Comparison of ENCODE assay signal across 17 mouse cellular contexts in the genomic region with DNA sequence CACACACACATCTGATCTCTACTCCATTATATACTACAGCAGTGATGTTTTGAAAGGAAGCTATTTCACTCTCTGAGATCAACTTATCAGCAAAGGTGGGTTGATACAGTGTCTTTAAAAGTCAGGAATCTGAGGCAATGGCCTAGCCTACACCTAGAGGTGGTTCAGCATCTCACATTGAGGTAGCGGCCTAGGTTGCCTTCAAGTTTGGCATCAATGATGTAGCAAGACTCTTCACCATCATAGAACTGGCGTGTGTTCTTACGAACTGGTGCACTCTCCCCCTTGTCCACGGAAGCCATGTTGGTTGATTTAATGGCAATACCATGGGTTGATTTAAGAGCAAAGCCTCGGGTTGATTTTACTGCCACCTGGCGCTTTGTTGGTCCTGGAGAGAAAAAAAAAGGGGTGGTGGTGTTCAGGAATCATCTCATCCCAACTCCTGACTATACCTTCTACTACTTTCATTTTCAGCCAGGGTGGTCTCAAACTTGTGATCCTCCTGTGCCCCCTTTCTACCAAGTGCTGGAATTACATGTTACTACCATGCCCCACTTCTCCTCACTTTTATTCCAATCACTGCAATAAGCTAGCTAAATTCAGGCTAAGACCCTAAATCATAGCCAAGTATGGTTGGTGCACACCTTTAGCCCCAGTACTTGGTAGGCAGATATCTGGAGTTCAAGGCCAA. TPM values are rescaled to one million over a fixed set of nuclear protein-coding genes. Genes with fewer than 3 reads are reported as not detected.
DNase-seq lines count a peak whose midpoint lies in the region; ATAC-seq and TF ChIP-seq lines count a peak whose summit lies in the region.
"Had no signal": no experiment of that assay in that cellular context is flagged by ENCODE, and none has a peak within 500 bp of the region (broad histone marks: within the 10 kb centered on the region; RNA-seq: fewer than 3 reads in every experiment).

No protein-coding gene starts in this region.

- H3K4me1 ChIP-seq in heart, postnatal 0 days (ENCODE audit: control insufficient read depth, insufficient read depth), result no peaks in the 10 kb centered on the region
- H3K4me1 ChIP-seq in heart, embryonic 11.5 days (ENCODE audit: control insufficient read depth, insufficient read depth, low read length), result 0 out of 2 replicates have a peak, but pooled peaks cover 5% of the 10 kb centered on the region
- H3K4me1 ChIP-seq in lung, postnatal 0 days (ENCODE audit: insufficient read depth, low read depth, low read length), result no peaks in the 10 kb centered on the region
- no peaks in the 10 kb centered on the region for H3K4me1 ChIP-seq in stomach, postnatal 0 days (replicated peaks; ENCODE audit: control insufficient read depth, insufficient read depth)
- H3K4me1 ChIP-seq: limb, embryonic 13.5 days; neural tube, embryonic 13.5 days had no signal

- no peaks in the 10 kb centered on the region for H3K27me3 ChIP-seq in heart, postnatal 0 days (ENCODE audit: control insufficient read depth, insufficient read depth, low read length)
- H3K27me3 ChIP-seq in heart, embryonic 11.5 days (ENCODE audit: control insufficient read depth, insufficient read depth, low read length), result no peaks in the 10 kb centered on the region
- no peaks in the 10 kb centered on the region for H3K27me3 ChIP-seq in lung, postnatal 0 days (replicated peaks; ENCODE audit: insufficient read depth, low read length)
- no peaks in the 10 kb centered on the region for H3K27me3 ChIP-seq in stomach, postnatal 0 days (ENCODE audit: control insufficient read depth, insufficient read depth, low read length)
- H3K27me3 ChIP-seq: limb, embryonic 13.5 days; neural tube, embryonic 13.5 days; Patski had no signal

- 0 out of 2 replicates have a peak, but pooled peaks have one; percentile 30 for TF ChIP-seq CTCF in heart, postnatal 0 days (IDR thresholded peaks at IDR 0.05; ENCODE audit: low read depth)
- TF ChIP-seq CTCF in lung, postnatal 0 days (IDR thresholded peaks at IDR 0.05), result peak; percentile 65
- peak; percentile 58 for TF ChIP-seq CTCF in stomach, postnatal 0 days (IDR thresholded peaks at IDR 0.05; ENCODE audit: low read depth)

- H3K36me3 ChIP-seq in heart, postnatal 0 days (replicated peaks; ENCODE audit: control insufficient read depth, insufficient read depth, low read length), result peaks cover 91% of the 10 kb centered on the region
- peaks cover 58% of the 10 kb centered on the region for H3K36me3 ChIP-seq in heart, embryonic 11.5 days (ENCODE audit: control insufficient read depth, insufficient read depth, low read length)
- peaks cover 67% of the 10 kb centered on the region for H3K36me3 ChIP-seq in lung, postnatal 0 days (ENCODE audit: insufficient read depth, low read length)
- peaks cover 29% of the 10 kb centered on the region for H3K36me3 ChIP-seq in stomach, postnatal 0 days (ENCODE audit: control insufficient read depth, insufficient read depth, low read length)

- no peak for TF ChIP-seq EP300 in heart, postnatal 0 days (IDR thresholded peaks at IDR 0.05; ENCODE audit: low read depth)
- no peak for TF ChIP-seq EP300 in lung, postnatal 0 days (IDR thresholded peaks at IDR 0.05)
- no peak for TF ChIP-seq EP300 in stomach, postnatal 0 days (optimal IDR thresholded peaks at IDR 0.05)

- no peak for DNase-seq in heart, postnatal 0 days (ENCODE audit: low spot score)
- peak; percentile 41 for DNase-seq in lung, postnatal 0 days (ENCODE audit: low spot score)
- no peak for DNase-seq in lung, postnatal 14 days
- peak; percentile 18 for DNase-seq in brain, adult 2 months (ENCODE audit: low read depth, low spot score)
- no peak for DNase-seq in stomach, postnatal 0 days (ENCODE audit: low spot score)
- DNase-seq in heart, postnatal 36 days, result no peak
- DNase-seq: cerebellum, adult 9-11 months; gastrocnemius, postnatal 25 days; heart, postnatal 14 days; kidney, postnatal 14 days; retina, postnatal 1 day had no signal

- H3K9me3 ChIP-seq in heart, postnatal 0 days (replicated peaks; ENCODE audit: control insufficient read depth, low read length), result no peaks in the 10 kb centered on the region
- no peaks in the 10 kb centered on the region for H3K9me3 ChIP-seq in heart, embryonic 11.5 days (replicated peaks; ENCODE audit: control insufficient read depth, low read length)
- H3K9me3 ChIP-seq in lung, postnatal 0 days (ENCODE audit: low read length), result no peaks in the 10 kb centered on the region
- H3K9me3 ChIP-seq in stomach, postnatal 0 days (ENCODE audit: control insufficient read depth, low read length), result no peaks in the 10 kb centered on the region
- H3K9me3 ChIP-seq: limb, embryonic 13.5 days; neural tube, embryonic 13.5 days had no signal

- H3K4me3 ChIP-seq in heart, postnatal 0 days (ENCODE audit: low read depth, low read length), result no peak overlapping the region
- H3K4me3 ChIP-seq in heart, embryonic 11.5 days (ENCODE audit: low read depth, low read length), result no peak overlapping the region
- H3K4me3 ChIP-seq in lung, postnatal 0 days (ENCODE audit: low read depth, low read length), result no peak overlapping the region
- H3K4me3 ChIP-seq in stomach, postnatal 0 days (ENCODE audit: low read depth, low read length), result no peak overlapping the region
- H3K4me3 ChIP-seq: limb, embryonic 13.5 days; neural tube, embryonic 13.5 days had no signal

- ATAC-seq in heart, postnatal 0 days (ENCODE audit: insufficient read depth, low read depth), result no peak
- ATAC-seq in heart, embryonic 11.5 days (replicated peaks; ENCODE audit: insufficient number of reproducible peaks, low FRiP score, low TSS enrichment), result no peak
- ATAC-seq in lung, postnatal 0 days, result peak; percentile 23; the same call in 1 of the 2 replicates
- ATAC-seq in stomach, postnatal 0 days (ENCODE audit: low FRiP score, low TSS enrichment), result no peak
- ATAC-seq: inflammation-experienced regulatory T-cells, adult 6 months; midbrain, embryonic 16.5 days; Patski had no signal

- no peak overlapping the region for H3K9ac ChIP-seq in heart, postnatal 0 days (replicated peaks; ENCODE audit: low read depth, low read length)
- no peak overlapping the region for H3K9ac ChIP-seq in heart, embryonic 11.5 days (ENCODE audit: low read depth, low read length)
- H3K9ac ChIP-seq in lung, postnatal 0 days (replicated peaks; ENCODE audit: low read depth), result no peak overlapping the region
- H3K9ac ChIP-seq in stomach, postnatal 0 days (ENCODE audit: low read length), result no peak overlapping the region
- H3K9ac ChIP-seq: limb, embryonic 13.5 days; neural tube, embryonic 13.5 days had no signal

- intact Hi-C loops in heart, postnatal 36 days (cut with DNase I), result no loop called here

- H3K4me2 ChIP-seq in heart, postnatal 0 days (ENCODE audit: low read depth, low read length), result no peak overlapping the region
- H3K4me2 ChIP-seq in heart, embryonic 11.5 days, result no peak overlapping the region
- H3K4me2 ChIP-seq in lung, postnatal 0 days (replicated peaks; ENCODE audit: low read depth, low read length), result no peak overlapping the region
- H3K4me2 ChIP-seq in stomach, postnatal 0 days (replicated peaks; ENCODE audit: low read depth), result no peak overlapping the region
- H3K4me2 ChIP-seq: limb, embryonic 13.5 days; neural tube, embryonic 13.5 days had no signal

- WGBS in heart, postnatal 0 days, result 90% methylated on average over 6 of the region's 6 CpGs
- 88% methylated on average over 6 of the region's 6 CpGs for WGBS in heart, embryonic 11.5 days (ENCODE audit: insufficient replicate concordance)
- WGBS in lung, postnatal 0 days, result 85% methylated on average over 6 of the region's 6 CpGs
- 87% methylated on average over 6 of the region's 6 CpGs for WGBS in stomach, postnatal 0 days

- no peak overlapping the region for H3K27ac ChIP-seq in heart, postnatal 0 days (ENCODE audit: low read depth)
- H3K27ac ChIP-seq in heart, embryonic 11.5 days (ENCODE audit: low read depth, low read length), result no peak overlapping the region
- H3K27ac ChIP-seq in lung, postnatal 0 days (ENCODE audit: low read length), result no peak overlapping the region
- H3K27ac ChIP-seq in stomach, postnatal 0 days (replicated peaks), result no peak overlapping the region
- H3K27ac ChIP-seq: limb, embryonic 13.5 days; neural tube, embryonic 13.5 days had no signal

RNA-seq across cellular contexts. Expression of a gene that starts 10.0 kb away (rescaled TPM):
- total RNA-seq in heart, postnatal 0 days (2014; rRNA removed; ENCODE audit: low replicate concordance), result 108 and 126 TPM in 2 replicates
- polyA plus RNA-seq in heart, postnatal 0 days (2015; fragmentation: Nextera tagmentation; extraction: Ambion mirVana), result 88.4 and 89.4 TPM in 2 replicates
- polyA plus RNA-seq in heart, embryonic 11.5 days (2014; fragmentation: Nextera tagmentation; extraction: Ambion mirVana), result 117 and 125 TPM in 2 replicates
- polyA plus RNA-seq in lung, postnatal 0 days (2015; fragmentation: Nextera tagmentation; extraction: Ambion mirVana), result 291 and 299 TPM in 2 replicates
- 75.0 and 80.3 TPM in 2 replicates for polyA plus RNA-seq in stomach, postnatal 0 days (2015; fragmentation: Nextera tagmentation; extraction: Ambion mirVana)
- total RNA-seq in heart, postnatal 36 days (2021), result 10 to 100 TPM; 36.4 to 45.9 TPM

RNA-seq across cellular contexts. Expression of a gene that starts 17.6 kb away (rescaled TPM):
- 0.11 and 0.15 TPM in 2 replicates for total RNA-seq in heart, postnatal 0 days (2014; rRNA removed; ENCODE audit: low replicate concordance)
- polyA plus RNA-seq in heart, postnatal 0 days (2015; fragmentation: Nextera tagmentation; extraction: Ambion mirVana), result 0.49 and 0.67 TPM in 2 replicates
- polyA plus RNA-seq in heart, embryonic 11.5 days (2014; fragmentation: Nextera tagmentation; extraction: Ambion mirVana), result 0.84 and 1.5 TPM in 2 replicates
- 1.4 and 1.6 TPM in 2 replicates for polyA plus RNA-seq in lung, postnatal 0 days (2015; fragmentation: Nextera tagmentation; extraction: Ambion mirVana)
- polyA plus RNA-seq in stomach, postnatal 0 days (2015; fragmentation: Nextera tagmentation; extraction: Ambion mirVana), result 57.2 and 63.1 TPM in 2 replicates
- total RNA-seq in heart, postnatal 36 days (2021), result under 1 TPM; 0.53 to 0.60 TPM

RNA-seq across cellular contexts. Expression of a gene that starts 32.4 kb away (rescaled TPM):
- 9.5 and 11.3 TPM in 2 replicates for total RNA-seq in heart, postnatal 0 days (2014; rRNA removed; ENCODE audit: low replicate concordance)
- 7.9 and 8.0 TPM in 2 replicates for polyA plus RNA-seq in heart, postnatal 0 days (2015; fragmentation: Nextera tagmentation; extraction: Ambion mirVana)
- 31.6 and 37.6 TPM in 2 replicates for polyA plus RNA-seq in heart, embryonic 11.5 days (2014; fragmentation: Nextera tagmentation; extraction: Ambion mirVana)
- 11.5 and 13.2 TPM in 2 replicates for polyA plus RNA-seq in lung, postnatal 0 days (2015; fragmentation: Nextera tagmentation; extraction: Ambion mirVana)
- 8.6 and 9.2 TPM in 2 replicates for polyA plus RNA-seq in stomach, postnatal 0 days (2015; fragmentation: Nextera tagmentation; extraction: Ambion mirVana)
- total RNA-seq in heart, postnatal 36 days (2021), result 10 to 100 TPM; 12.6 to 13.8 TPM

RNA-seq across cellular contexts. Expression of a gene that starts 42.7 kb away (rescaled TPM):
- total RNA-seq in heart, postnatal 0 days (2014; rRNA removed; ENCODE audit: low replicate concordance), result 28.6 and 35.6 TPM in 2 replicates
- 22.5 and 23.0 TPM in 2 replicates for polyA plus RNA-seq in heart, postnatal 0 days (2015; fragmentation: Nextera tagmentation; extraction: Ambion mirVana)
- polyA plus RNA-seq in heart, embryonic 11.5 days (2014; fragmentation: Nextera tagmentation; extraction: Ambion mirVana), result 24.7 and 32.2 TPM in 2 replicates
- polyA plus RNA-seq in lung, postnatal 0 days (2015; fragmentation: Nextera tagmentation; extraction: Ambion mirVana), result 11.6 and 14.5 TPM in 2 replicates
- 10.1 and 11.7 TPM in 2 replicates for polyA plus RNA-seq in stomach, postnatal 0 days (2015; fragmentation: Nextera tagmentation; extraction: Ambion mirVana)
- 10 to 100 TPM; 24.1 to 26.6 TPM for total RNA-seq in heart, postnatal 36 days (2021)

RNA-seq across cellular contexts. Expression of a gene that starts 43.5 kb away (rescaled TPM):
- total RNA-seq in heart, postnatal 0 days (2014; rRNA removed; ENCODE audit: low replicate concordance), result 28.0 and 64.4 TPM in 2 replicates
- polyA plus RNA-seq in heart, postnatal 0 days (2015; fragmentation: Nextera tagmentation; extraction: Ambion mirVana), result 27.8 and 28.4 TPM in 2 replicates
- polyA plus RNA-seq in heart, embryonic 11.5 days (2014; fragmentation: Nextera tagmentation; extraction: Ambion mirVana), result 24.3 and 25.1 TPM in 2 replicates
- 65.8 and 68.0 TPM in 2 replicates for polyA plus RNA-seq in lung, postnatal 0 days (2015; fragmentation: Nextera tagmentation; extraction: Ambion mirVana)
- 55.9 and 64.1 TPM in 2 replicates for polyA plus RNA-seq in stomach, postnatal 0 days (2015; fragmentation: Nextera tagmentation; extraction: Ambion mirVana)
- total RNA-seq in heart, postnatal 36 days (2021), result 10 to 100 TPM; 26.7 to 26.8 TPM

Comparison
In these comparisons a context has a peak if more than half of its experiments do, and no peak if none do; other contexts are left out.
1. DNase-seq: peak in lung, postnatal 0 days (single experiment) and brain, adult 2 months (single experiment); none in heart, postnatal 0 days (single experiment), lung, postnatal 14 days (single experiment), stomach, postnatal 0 days (single experiment) and heart, postnatal 36 days (0 of 2).
2. RNA of a gene that starts 17.6 kb away (polyA plus RNA-seq): 57.2 to 63.1 TPM in stomach, postnatal 0 days; 1.4 to 1.6 TPM in lung, postnatal 0 days, 0.84 to 1.5 TPM in heart, embryonic 11.5 days and 0.49 to 0.67 TPM in heart, postnatal 0 days; every median in the first group is over 10 times any median in the second.
3. Peak in every context shown above with its lines, with median percentiles within 50 percentile points of each other: CTCF ChIP-seq.